Mouse (Mus musculus) stomach, embryonic 15.5 days (tissue): ENCODE data around the gene Ptpn4. TPM values are rescaled to one million over a fixed set of nuclear protein-coding genes. Genes with fewer than 3 reads are reported as not detected.

Source experiments
- ATAC-seq: fragments of 200-750 bp; cut with Nextera tagmentation; 2 replicates; pipeline ENCODE4 v1.8.0; 2017; ENCODE audit warnings: low read depth, moderate number of reproducible peaks, moderate TSS enrichment; ENCODE audit not compliant: insufficient read depth, low FRiP score
- H3K27ac ChIP-seq: fragments of 300-500 bp; sonication (generic); 2 replicates; pipeline ENCODE4 v1.5.1; 2015; ENCODE audit warnings: mild to moderate bottlenecking, inconsistent platforms
- H3K27me3 ChIP-seq: fragments of 300-500 bp; sonication (generic); replicated peaks from 2 replicates; pipeline ENCODE4 v1.6.1; 2015; ENCODE audit warnings: inconsistent platforms
- H3K36me3 ChIP-seq: fragments of 300-500 bp; sonication (generic); 2 replicates; pipeline ENCODE4 v1.6.1; 2015; ENCODE audit warnings: inconsistent platforms
- H3K4me1 ChIP-seq: fragments of 300-500 bp; sonication (generic); 2 replicates; pipeline ENCODE4 v1.6.1; 2015; ENCODE audit warnings: inconsistent platforms
- H3K4me2 ChIP-seq: fragments of 300-500 bp; sonication (generic); 2 replicates; pipeline ENCODE4 v1.6.1; 2015; ENCODE audit warnings: mild to moderate bottlenecking, inconsistent platforms
- H3K4me3 ChIP-seq: fragments of 300-500 bp; sonication (generic); replicated peaks from 2 replicates; pipeline ENCODE4 v1.5.1; 2015; ENCODE audit warnings: inconsistent platforms
- H3K9ac ChIP-seq: fragments of 300-500 bp; sonication (generic); 2 replicates; pipeline ENCODE4 v1.6.1; 2015; ENCODE audit warnings: inconsistent platforms
- H3K9me3 ChIP-seq: fragments of 300-500 bp; sonication (generic); 2 replicates; pipeline ENCODE4 v1.6.1; 2016; ENCODE audit warnings: inconsistent platforms
- WGBS: fragments of 180-500 bp; shearing (Covaris S2); methylation state at CpG from one replicate; pipeline ENCODE4 v1.1.7; 2015; 5-methylcytosine and 5-hydroxymethylcytosine counted together
- polyA plus RNA-seq: library from polyadenylated mRNA; unstranded; fragments of >200 nt; fragmentation: Nextera tagmentation; extraction: Ambion mirVana; gene quantifications from 2 replicates; pipeline ENCODE4 v1.2.1, GENCODE M21; 2015

Gene Ptpn4
- polyA plus RNA-seq: 5.5 and 6.4 TPM in 2 replicates

- Histone ChIP-seq H3K4me3 (peak within 1 kb of the TSS; percentile 81), H3K9me3 (no peaks in the 10 kb centered on the region), H3K36me3 (no peaks in the 10 kb centered on the region), H3K27ac (peak within 1 kb of the TSS; percentile 88), H3K27me3 (no peaks in the 10 kb centered on the region), H3K4me2 (peak within 1 kb of the TSS; percentile 64), H3K4me1 (no peaks in the 10 kb centered on the region), H3K9ac (peak within 1 kb of the TSS; percentile 84)
- WGBS: under 1% methylated on average over 77 of the region's 79 CpGs
- ATAC-seq: peak; percentile 100
Observed at GRCm38 (mm10) chr1:119837035-119837751, at the start of gene Ptpn4. TSS of gene Ptpn4 (minus strand) at chr1:119837613.

DNA sequence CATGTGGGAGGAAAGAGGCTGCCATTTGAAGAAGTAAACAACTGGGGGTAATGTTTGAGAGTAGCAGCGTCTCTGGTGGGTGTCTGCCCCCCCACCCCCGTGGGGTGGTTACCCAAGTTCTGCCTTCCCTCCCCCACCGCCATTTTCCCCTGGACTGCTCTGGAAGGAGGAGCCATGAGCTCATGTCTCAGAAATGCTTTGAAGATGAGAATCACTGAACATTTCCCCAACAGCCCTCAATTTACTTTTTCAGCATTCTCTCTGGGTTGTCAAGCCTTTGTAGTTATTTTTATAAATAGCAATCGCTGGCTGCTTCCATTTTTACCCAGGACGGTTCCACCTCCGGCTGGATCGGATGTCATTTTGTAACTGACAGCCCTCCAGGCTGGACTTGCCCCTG, 48.9 kb upstream of the Ptpn4 start:
- Histone ChIP-seq H3K9ac (no peak overlapping the region), H3K4me1 (no peaks in the 10 kb centered on the region), H3K36me3 (no peaks in the 10 kb centered on the region), H3K4me3 (no peak overlapping the region), H3K4me2 (no peak overlapping the region), H3K9me3 (no peaks in the 10 kb centered on the region), H3K27me3 (no peaks in the 10 kb centered on the region), H3K27ac (no peak overlapping the region)
- WGBS: 45% methylated on average over 7 of the region's 7 CpGs
- ATAC-seq: no peak

GRCm38 (mm10) chr1:119884272-119884671, 46.9 kb upstream of the Ptpn4 start:
- H3K27ac ChIP-seq: no peak overlapping the region
- H3K9ac ChIP-seq: no peak overlapping the region
- no peaks in the 10 kb centered on the region for H3K4me1 ChIP-seq
- H3K27me3 ChIP-seq: no peaks in the 10 kb centered on the region
- 85% methylated on average over 3 of the region's 3 CpGs for WGBS
- no peaks in the 10 kb centered on the region for H3K36me3 ChIP-seq
- ATAC-seq: no peak
- no peaks in the 10 kb centered on the region for H3K9me3 ChIP-seq
- H3K4me2 ChIP-seq: no peak overlapping the region
- H3K4me3 ChIP-seq: no peak overlapping the region

GRCm38 (mm10) chr1:119878909-119879308, 41.5 kb upstream of the Ptpn4 start:
- Histone ChIP-seq H3K9ac (no peak overlapping the region), H3K4me1 (no peaks in the 10 kb centered on the region), H3K4me3 (no peak overlapping the region), H3K9me3 (no peaks in the 10 kb centered on the region), H3K27ac (no peak overlapping the region), H3K27me3 (no peaks in the 10 kb centered on the region), H3K36me3 (no peaks in the 10 kb centered on the region), H3K4me2 (no peak overlapping the region)
- ATAC-seq: no peak
- 69% methylated on average over 7 of the region's 7 CpGs for WGBS

GRCm38 (mm10) chr1:119877469-119877868, 40.1 kb upstream of the Ptpn4 start:
- ATAC-seq: no peak
- Histone ChIP-seq H3K4me3 (no peak overlapping the region), H3K36me3 (no peaks in the 10 kb centered on the region), H3K4me2 (no peak overlapping the region), H3K4me1 (no peaks in the 10 kb centered on the region), H3K27ac (no peak overlapping the region), H3K9me3 (no peaks in the 10 kb centered on the region), H3K27me3 (no peaks in the 10 kb centered on the region), H3K9ac (no peak overlapping the region)
- 81% methylated on average over 4 of the region's 4 CpGs for WGBS

DNA sequence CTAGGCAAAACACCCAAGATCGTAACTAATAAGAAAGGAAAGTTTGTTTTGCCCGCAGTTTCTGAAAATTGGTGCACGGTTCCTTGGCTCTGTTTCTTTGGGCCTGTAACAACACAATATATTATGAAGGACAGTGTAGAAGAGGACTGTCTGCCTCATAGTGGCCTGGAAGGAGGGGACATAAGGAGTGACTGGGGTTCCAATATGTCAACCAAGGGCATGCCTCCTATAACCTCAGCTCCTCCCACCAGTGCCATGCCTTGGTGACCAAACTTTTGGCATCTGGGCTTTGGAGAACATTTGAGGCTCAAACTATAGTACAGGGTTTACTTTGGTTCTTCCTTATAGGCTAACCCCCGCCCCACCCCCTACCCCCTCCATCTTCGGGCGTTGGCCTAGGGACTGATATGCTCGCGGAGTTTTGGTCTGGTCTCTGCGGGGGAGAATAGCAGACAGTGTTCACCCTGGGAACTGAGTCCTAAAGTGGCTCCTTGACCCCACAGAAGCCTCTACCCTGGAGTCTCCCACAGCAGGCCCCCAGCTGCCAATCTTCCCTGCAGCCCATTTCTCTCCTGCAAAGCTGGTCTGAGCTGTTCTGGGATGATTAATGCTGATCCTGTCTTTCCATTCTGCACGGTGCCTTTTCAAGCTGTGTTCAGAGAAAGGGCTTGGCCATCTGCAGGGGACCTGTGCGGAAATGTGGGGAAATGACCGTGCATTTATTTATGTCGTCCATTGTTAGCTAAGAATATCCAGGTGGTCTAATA, 31.2 kb upstream of the Ptpn4 start:
- Histone ChIP-seq H3K4me1 (no peaks in the 10 kb centered on the region), H3K9ac (no peak overlapping the region), H3K4me2 (no peak overlapping the region), H3K4me3 (no peak overlapping the region), H3K9me3 (no peaks in the 10 kb centered on the region), H3K36me3 (no peaks in the 10 kb centered on the region), H3K27me3 (no peaks in the 10 kb centered on the region), H3K27ac (0 out of 2 replicates have a peak overlapping the region, but pooled peaks have one; percentile 5)
- WGBS: 52% methylated on average over 13 of the region's 13 CpGs
- no peak for ATAC-seq

DNA sequence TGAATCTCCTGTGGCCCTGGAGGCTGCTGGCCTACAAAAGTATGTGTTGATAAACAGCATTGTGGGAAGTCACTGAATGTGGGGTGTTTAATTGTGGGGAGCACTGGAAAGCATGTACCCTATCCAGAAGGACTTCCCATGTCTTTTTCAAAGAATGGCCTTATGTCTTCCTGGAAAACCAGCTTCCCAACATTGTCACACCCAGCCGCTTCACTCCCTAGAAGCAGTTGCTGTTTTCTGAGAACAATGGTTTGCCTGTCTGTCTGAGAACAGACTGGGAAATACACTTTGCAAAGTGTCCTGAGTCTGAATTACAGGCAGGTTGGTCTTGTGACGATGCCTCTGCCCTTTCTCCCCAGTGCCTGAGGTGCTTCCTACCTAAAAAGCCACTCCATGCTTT, 29.9 kb upstream of the Ptpn4 start:
- no peak for ATAC-seq
- 61% methylated on average over 2 of the region's 2 CpGs for WGBS

GRCm38 (mm10) chr1:119865311-119865710, 27.9 kb upstream of the Ptpn4 start:
- Histone ChIP-seq H3K36me3 (no peaks in the 10 kb centered on the region), H3K27me3 (no peaks in the 10 kb centered on the region), H3K4me1 (no peaks in the 10 kb centered on the region), H3K9me3 (no peaks in the 10 kb centered on the region), H3K9ac (no peak overlapping the region), H3K27ac (no peak overlapping the region), H3K4me2 (no peak overlapping the region), H3K4me3 (no peak overlapping the region)
- ATAC-seq: no peak
- WGBS: 64% methylated on average over 6 of the region's 6 CpGs

More for the DNA sequence above, 29.9 kb upstream of the Ptpn4 start:
- H3K9ac ChIP-seq: no peak overlapping the region
- no peaks in the 10 kb centered on the region for H3K4me1 ChIP-seq
- H3K27ac ChIP-seq: no peak overlapping the region
- no peaks in the 10 kb centered on the region for H3K9me3 ChIP-seq
- H3K27me3 ChIP-seq: no peaks in the 10 kb centered on the region
- H3K4me3 ChIP-seq: no peak overlapping the region
- no peak overlapping the region for H3K4me2 ChIP-seq
- H3K36me3 ChIP-seq: no peaks in the 10 kb centered on the region

- Histone ChIP-seq H3K27me3 (no peaks in the 10 kb centered on the region), H3K9ac (no peak overlapping the region), H3K4me1 (no peaks in the 10 kb centered on the region), H3K9me3 (no peaks in the 10 kb centered on the region), H3K27ac (no peak overlapping the region), H3K4me2 (no peak overlapping the region), H3K4me3 (no peak overlapping the region), H3K36me3 (no peaks in the 10 kb centered on the region)
- no peak for ATAC-seq
- 69% methylated on average over 7 of the region's 7 CpGs for WGBS
Observed at GRCm38 (mm10) chr1:119863507-119864296, 26.3 kb upstream of the Ptpn4 start.

- H3K4me1 ChIP-seq: no peaks in the 10 kb centered on the region
- H3K27me3 ChIP-seq: no peaks in the 10 kb centered on the region
- WGBS: 83% methylated on average over 5 of the region's 5 CpGs
- H3K9ac ChIP-seq: no peak overlapping the region
- H3K27ac ChIP-seq: no peak overlapping the region
- H3K4me2 ChIP-seq: no peak overlapping the region
- ATAC-seq: no peak
- H3K4me3 ChIP-seq: no peak overlapping the region
- H3K36me3 ChIP-seq: no peaks in the 10 kb centered on the region
- no peaks in the 10 kb centered on the region for H3K9me3 ChIP-seq
Observed at GRCm38 (mm10) chr1:119859566-119859965, 22.2 kb upstream of the Ptpn4 start.

DNA sequence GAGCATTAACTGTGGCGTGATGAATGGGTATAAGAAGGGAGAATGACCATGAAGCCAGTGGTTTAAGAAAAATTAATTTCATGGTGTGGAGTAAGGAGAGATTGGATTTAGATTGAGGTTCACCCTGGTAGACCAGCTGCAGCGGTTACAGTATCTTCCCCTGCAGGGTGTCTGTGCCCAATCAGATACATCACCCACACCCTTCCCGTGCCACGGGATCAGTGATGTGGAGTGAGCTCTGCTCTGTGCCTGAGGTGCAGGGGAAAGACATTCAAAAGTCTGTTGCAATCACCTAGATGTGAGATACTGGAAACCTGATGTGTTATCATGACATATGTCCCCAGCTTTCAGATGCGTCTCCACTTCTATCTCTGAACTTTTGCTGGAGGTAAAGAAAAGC, 15.6 kb upstream of the Ptpn4 start:
- H3K9ac ChIP-seq: no peak overlapping the region
- H3K36me3 ChIP-seq: no peaks in the 10 kb centered on the region
- ATAC-seq: no peak
- no peaks in the 10 kb centered on the region for H3K27me3 ChIP-seq
- H3K27ac ChIP-seq: no peak overlapping the region
- 89% methylated on average over 5 of the region's 5 CpGs for WGBS
- H3K4me1 ChIP-seq: no peaks in the 10 kb centered on the region
- H3K9me3 ChIP-seq: no peaks in the 10 kb centered on the region
- H3K4me2 ChIP-seq: no peak overlapping the region
- no peak overlapping the region for H3K4me3 ChIP-seq

GRCm38 (mm10) chr1:119852339-119852738, 14.9 kb upstream of the Ptpn4 start:
- Histone ChIP-seq H3K27me3 (no peaks in the 10 kb centered on the region), H3K36me3 (no peaks in the 10 kb centered on the region), H3K4me3 (no peak overlapping the region), H3K4me2 (no peak overlapping the region), H3K4me1 (no peaks in the 10 kb centered on the region), H3K9ac (no peak overlapping the region), H3K9me3 (no peaks in the 10 kb centered on the region), H3K27ac (no peak overlapping the region)
- 81% methylated on average over 4 of the region's 4 CpGs for WGBS
- no peak for ATAC-seq
